Mouse (Mus musculus) pancreas, adult 10 weeks (tissue): Measurements from ENCODE around the gene Fam172a. TPM values are rescaled to one million over a fixed set of nuclear protein-coding genes. Genes with fewer than 3 reads are reported as not detected.

Experiments used
- polyA plus RNA-seq: library from polyadenylated mRNA; stranded (reverse); fragments of 350-450 nt; fragmentation: Illumina TruSeq; extraction: RNeasy Lipid Tissue Mini Kit (QIAGEN cat#74804); gene quantifications from one replicate; pipeline ENCODE4 v1.2.3, GENCODE M21; 2015; ENCODE audit warnings: low read depth, low replicate concordance; ENCODE audit not compliant: insufficient read depth

Fam172a gene
- 4.3 TPM for polyA plus RNA-seq

DNA sequence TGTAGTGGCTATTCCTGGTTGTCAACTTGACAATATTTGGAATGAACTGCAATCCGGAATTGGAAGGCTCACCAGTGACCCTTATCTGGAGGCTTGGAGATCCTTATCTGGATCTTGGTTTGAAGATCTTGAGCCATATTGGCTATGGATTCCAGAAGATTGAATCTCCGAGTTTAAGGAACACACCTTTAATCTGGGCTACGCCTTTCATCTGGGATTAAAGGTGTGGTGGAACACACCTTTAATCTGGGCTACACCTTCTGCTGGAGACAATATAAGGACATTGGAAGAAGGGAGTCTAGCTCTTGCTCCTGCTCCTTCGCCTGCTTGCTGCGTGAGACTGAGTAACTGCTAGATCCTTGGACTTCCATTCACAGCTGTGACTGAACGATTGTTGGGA, at the start of gene Fam172a:
Gene Fam172a (plus strand): TSS at position 301 of the 400 bp plus-strand sequence.

DNA sequence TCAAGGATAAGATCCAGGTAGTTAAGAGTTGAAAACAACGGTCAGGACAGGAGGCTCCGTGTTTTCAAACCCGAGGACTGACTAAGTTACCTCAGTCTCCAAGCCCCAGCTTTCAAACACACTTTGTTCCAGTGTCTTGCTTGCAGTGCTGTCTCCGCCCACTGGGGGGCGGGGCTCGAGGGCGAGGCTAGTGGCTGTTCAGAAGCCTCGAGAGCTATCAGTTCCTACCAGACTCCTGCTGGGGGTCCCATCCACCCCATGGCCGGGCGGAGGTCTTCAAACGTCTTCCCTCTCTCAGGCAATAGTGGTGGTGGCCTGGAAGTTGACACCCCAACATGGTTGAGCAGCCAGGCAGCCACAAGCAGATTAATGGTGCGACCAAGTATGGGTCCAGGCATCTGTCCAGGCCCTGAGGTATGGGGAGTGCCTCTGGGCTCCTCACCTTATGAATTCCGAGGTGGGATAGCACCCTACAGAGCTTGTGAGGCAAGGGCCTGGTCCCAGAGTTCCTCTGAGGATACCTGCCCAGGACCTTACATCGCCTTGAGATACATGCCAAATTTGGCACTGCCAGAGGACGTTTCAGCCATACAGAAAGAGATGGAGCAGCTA, 323.0 kb downstream of the Fam172a start, which contains the start of gene Pou5f2:
Gene Pou5f2 (plus strand): TSS at position 220 of the 612 bp plus-strand sequence.

DNA sequence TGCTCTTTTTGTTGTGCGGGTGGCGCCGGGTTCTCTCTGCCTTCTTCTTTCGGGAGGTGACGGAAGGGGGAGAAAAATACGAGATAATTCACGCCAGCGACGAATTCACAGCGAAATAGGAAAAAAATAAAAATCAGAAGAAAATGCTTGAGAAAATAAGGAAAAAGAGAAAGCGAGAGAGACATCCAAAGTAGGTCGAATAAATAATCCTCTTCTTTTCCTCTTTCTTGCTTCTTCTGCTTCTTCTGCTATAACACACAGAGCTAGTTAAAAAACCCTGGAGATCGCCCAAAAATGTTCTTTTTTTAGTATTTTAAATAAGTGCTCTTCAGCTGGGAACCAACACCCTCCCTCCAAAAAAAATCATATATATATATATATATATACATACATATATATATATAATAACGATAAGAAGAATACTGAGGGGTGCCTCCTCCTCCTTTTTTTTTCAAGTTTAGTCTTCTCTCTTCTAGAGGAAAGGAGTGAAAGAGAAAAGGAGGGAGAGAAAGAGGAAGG, 497.9 kb downstream of the Fam172a start, which contains the start of gene Nr2f1:
Gene Nr2f1 (minus strand): TSS at position 116 of the 519 bp plus-strand sequence.

